Mouse (Mus musculus): ENCODE measurements around the gene Rptor. TPM values are rescaled to one million over a fixed set of nuclear protein-coding genes. Genes with fewer than 3 reads are reported as not detected.

Rptor gene
- polyA plus RNA-seq, 1 experiment from 2014 or later, result 18.6 TPM

- WGBS, result under 1% methylated on average over 30 of the region's 30 CpGs
- Histone ChIP-seq H3K27me3 (no peaks in the 10 kb centered on the region), H3K27ac (peak overlapping the region; percentile 93), H3K4me1 (replicated peaks) (peaks cover 16% of the 10 kb centered on the region), H3K9me3 (no peaks in the 10 kb centered on the region), H3K36me3 (peaks cover 22% of the 10 kb centered on the region), H3K9ac (replicated peaks) (peak overlapping the region; percentile 98), H3K4me3 (replicated peaks) (peak overlapping the region; percentile 100), H3K4me2 (peak overlapping the region; percentile 93)
- ATAC-seq (ENCODE audit: insufficient number of reproducible peaks, insufficient read depth, low FRiP score, low TSS enrichment, low read depth), result no peak
Measured at GRCm38 (mm10) chr11:119603527-119603905, 811 bp downstream of the Rptor start.

- Histone ChIP-seq H3K4me2 (no peak overlapping the region), H3K4me3 (replicated peaks) (no peak overlapping the region), H3K27ac (no peak overlapping the region), H3K4me1 (replicated peaks) (peaks cover 17% of the 10 kb centered on the region), H3K9ac (replicated peaks) (no peak overlapping the region), H3K36me3 (peaks cover 25% of the 10 kb centered on the region), H3K9me3 (no peaks in the 10 kb centered on the region), H3K27me3 (no peaks in the 10 kb centered on the region)
- no peak for ATAC-seq (ENCODE audit: insufficient number of reproducible peaks, insufficient read depth, low FRiP score, low TSS enrichment, low read depth)
- 95% methylated on average over 5 of the region's 5 CpGs for WGBS
Measured at GRCm38 (mm10) chr11:119607464-119607863, 4.8 kb downstream of the Rptor start.

- Histone ChIP-seq H3K9me3 (no peaks in the 10 kb centered on the region), H3K4me3 (replicated peaks) (no peak overlapping the region), H3K36me3 (peaks cover 20% of the 10 kb centered on the region), H3K27ac (no peak overlapping the region), H3K4me1 (replicated peaks) (peaks cover 7% of the 10 kb centered on the region), H3K4me2 (no peak overlapping the region), H3K27me3 (no peaks in the 10 kb centered on the region), H3K9ac (replicated peaks) (no peak overlapping the region)
- WGBS, result 95% methylated on average over 6 of the region's 6 CpGs
- ATAC-seq (ENCODE audit: insufficient number of reproducible peaks, insufficient read depth, low FRiP score, low TSS enrichment, low read depth), result no peak
Measured at GRCm38 (mm10) chr11:119611496-119611895, 8.8 kb downstream of the Rptor start.

- peaks cover 14% of the 10 kb centered on the region for H3K36me3 ChIP-seq
- no peaks in the 10 kb centered on the region for H3K9me3 ChIP-seq
- H3K4me1 ChIP-seq (replicated peaks), result peaks cover 7% of the 10 kb centered on the region
- no peak overlapping the region for H3K4me2 ChIP-seq
- no peaks in the 10 kb centered on the region for H3K27me3 ChIP-seq
- no peak for ATAC-seq (ENCODE audit: insufficient number of reproducible peaks, insufficient read depth, low FRiP score, low TSS enrichment, low read depth)
- WGBS, result 36% methylated on average over 3 of the region's 3 CpGs
- H3K4me3 ChIP-seq (replicated peaks), result no peak overlapping the region
- no peak overlapping the region for H3K27ac ChIP-seq
- no peak overlapping the region for H3K9ac ChIP-seq (replicated peaks)
Measured at GRCm38 (mm10) chr11:119612179-119612578, 9.5 kb downstream of the Rptor start.

- no peak overlapping the region for H3K27ac ChIP-seq
- 86% methylated on average over 7 of the region's 7 CpGs for WGBS
- H3K9ac ChIP-seq (replicated peaks), result no peak overlapping the region
- ATAC-seq (ENCODE audit: insufficient number of reproducible peaks, insufficient read depth, low FRiP score, low TSS enrichment, low read depth), result no peak
- peaks cover 7% of the 10 kb centered on the region for H3K4me1 ChIP-seq (replicated peaks)
- H3K9me3 ChIP-seq, result no peaks in the 10 kb centered on the region
- H3K4me3 ChIP-seq (replicated peaks), result no peak overlapping the region
- no peak overlapping the region for H3K4me2 ChIP-seq
- no peaks in the 10 kb centered on the region for H3K27me3 ChIP-seq
- no peaks in the 10 kb centered on the region for H3K36me3 ChIP-seq
Measured at GRCm38 (mm10) chr11:119615087-119615486, 12.4 kb downstream of the Rptor start.

- Histone ChIP-seq H3K27me3 (no peaks in the 10 kb centered on the region), H3K36me3 (no peaks in the 10 kb centered on the region), H3K4me3 (replicated peaks) (no peak overlapping the region), H3K9me3 (no peaks in the 10 kb centered on the region), H3K27ac (no peak overlapping the region), H3K9ac (replicated peaks) (no peak overlapping the region), H3K4me1 (replicated peaks) (peaks cover 15% of the 10 kb centered on the region), H3K4me2 (no peak overlapping the region)
- WGBS, result 62% methylated on average over 5 of the region's 5 CpGs
- no peak for ATAC-seq (ENCODE audit: insufficient number of reproducible peaks, insufficient read depth, low FRiP score, low TSS enrichment, low read depth)
Measured at GRCm38 (mm10) chr11:119618763-119619162, 16.1 kb downstream of the Rptor start.

GRCm38 (mm10) chr11:119621266-119621665 is 18.6 kb downstream of the Rptor start:
- no peak overlapping the region for H3K9ac ChIP-seq (replicated peaks)
- WGBS, result 11% methylated on average over 3 of the region's 3 CpGs
- no peak overlapping the region for H3K4me3 ChIP-seq (replicated peaks)
- H3K27me3 ChIP-seq, result no peaks in the 10 kb centered on the region
- no peaks in the 10 kb centered on the region for H3K9me3 ChIP-seq
- no peak overlapping the region for H3K4me2 ChIP-seq
- no peaks in the 10 kb centered on the region for H3K36me3 ChIP-seq
- H3K4me1 ChIP-seq (replicated peaks), result peaks cover 36% of the 10 kb centered on the region
- H3K27ac ChIP-seq, result peak overlapping the region; percentile 9; the same call in 1 of the 2 replicates
- ATAC-seq (ENCODE audit: insufficient number of reproducible peaks, insufficient read depth, low FRiP score, low TSS enrichment, low read depth), result no peak

GRCm38 (mm10) chr11:119623800-119624199 is 21.1 kb downstream of the Rptor start:
- H3K9ac ChIP-seq (replicated peaks), result no peak overlapping the region
- no peaks in the 10 kb centered on the region for H3K9me3 ChIP-seq

GRCm38 (mm10) chr11:119624401-119624800 is 21.7 kb downstream of the Rptor start:
- WGBS, result 80% methylated on average over 4 of the region's 4 CpGs
- Histone ChIP-seq H3K4me3 (replicated peaks) (no peak overlapping the region), H3K27ac (no peak overlapping the region), H3K9me3 (no peaks in the 10 kb centered on the region), H3K4me1 (replicated peaks) (peaks cover 36% of the 10 kb centered on the region), H3K4me2 (no peak overlapping the region), H3K27me3 (no peaks in the 10 kb centered on the region), H3K36me3 (no peaks in the 10 kb centered on the region), H3K9ac (replicated peaks) (no peak overlapping the region; the same call in 1 of the 2 replicates)
- no peak for ATAC-seq (ENCODE audit: insufficient number of reproducible peaks, insufficient read depth, low FRiP score, low TSS enrichment, low read depth)

More at GRCm38 (mm10) chr11:119623800-119624199, 21.1 kb downstream of the Rptor start:
- H3K27ac ChIP-seq, result no peak overlapping the region
- H3K4me1 ChIP-seq (replicated peaks), result peaks cover 36% of the 10 kb centered on the region
- no peaks in the 10 kb centered on the region for H3K36me3 ChIP-seq
- 90% methylated on average over 8 of the region's 8 CpGs for WGBS
- H3K27me3 ChIP-seq, result no peaks in the 10 kb centered on the region
- H3K4me2 ChIP-seq, result no peak overlapping the region
- no peak for ATAC-seq (ENCODE audit: insufficient number of reproducible peaks, insufficient read depth, low FRiP score, low TSS enrichment, low read depth)
- no peak overlapping the region for H3K4me3 ChIP-seq (replicated peaks)

- WGBS, result 59% methylated on average over 3 of the region's 3 CpGs
- H3K27ac ChIP-seq, result 0 out of 2 replicates have a peak overlapping the region, but pooled peaks have one; percentile 35
- H3K36me3 ChIP-seq, result no peaks in the 10 kb centered on the region
- H3K4me2 ChIP-seq, result no peak overlapping the region
- H3K9ac ChIP-seq (replicated peaks), result no peak overlapping the region
- no peaks in the 10 kb centered on the region for H3K9me3 ChIP-seq
- no peak for ATAC-seq (ENCODE audit: insufficient number of reproducible peaks, insufficient read depth, low FRiP score, low TSS enrichment, low read depth)
- peaks cover 38% of the 10 kb centered on the region for H3K4me1 ChIP-seq (replicated peaks)
- no peak overlapping the region for H3K4me3 ChIP-seq (replicated peaks)
- no peaks in the 10 kb centered on the region for H3K27me3 ChIP-seq
Measured at GRCm38 (mm10) chr11:119624955-119625354, 22.2 kb downstream of the Rptor start.

GRCm38 (mm10) chr11:119625476-119625875 is 22.8 kb downstream of the Rptor start:
- Histone ChIP-seq H3K4me1 (replicated peaks) (peaks cover 38% of the 10 kb centered on the region), H3K27me3 (no peaks in the 10 kb centered on the region)
- no peak for ATAC-seq (ENCODE audit: insufficient number of reproducible peaks, insufficient read depth, low FRiP score, low TSS enrichment, low read depth)

GRCm38 (mm10) chr11:119625943-119626342 is 23.2 kb downstream of the Rptor start:
- peaks cover 35% of the 10 kb centered on the region for H3K4me1 ChIP-seq (replicated peaks)
- H3K9me3 ChIP-seq, result no peaks in the 10 kb centered on the region
- no peak overlapping the region for H3K27ac ChIP-seq
- H3K27me3 ChIP-seq, result no peaks in the 10 kb centered on the region
- ATAC-seq (ENCODE audit: insufficient number of reproducible peaks, insufficient read depth, low FRiP score, low TSS enrichment, low read depth), result no peak
- WGBS, result 69% methylated on average over 6 of the region's 6 CpGs
- H3K36me3 ChIP-seq, result no peaks in the 10 kb centered on the region
- H3K9ac ChIP-seq (replicated peaks), result no peak overlapping the region
- no peak overlapping the region for H3K4me2 ChIP-seq
- H3K4me3 ChIP-seq (replicated peaks), result no peak overlapping the region

More at GRCm38 (mm10) chr11:119625476-119625875, 22.8 kb downstream of the Rptor start:
- Histone ChIP-seq H3K9ac (replicated peaks) (no peak overlapping the region), H3K36me3 (no peaks in the 10 kb centered on the region), H3K4me2 (no peak overlapping the region), H3K9me3 (no peaks in the 10 kb centered on the region), H3K4me3 (replicated peaks) (no peak overlapping the region), H3K27ac (no peak overlapping the region)
- 65% methylated on average over 6 of the region's 6 CpGs for WGBS
